Mouse (Mus musculus) mesoderm, embryonic 11.5 days (tissue): ENCODE measurements around the gene Creb3l4.
A peak's percentile ranks its signal among the peaks of the same experiment; 100 is the strongest.
"Not testable (repeated sequence)": the region's sequence is repeated elsewhere in the genome, so short reads cannot be mapped to it uniquely, and the experiment has no call there.

Experiments
- DNase-seq: peaks from one replicate; pipeline ENCODE4 v3.0.0-alpha.2; 2012; ENCODE audit warnings: low read depth, low spot score

Gene Creb3l4

GRCm38 (mm10) chr3:90242984-90243775 lies at the start of gene Creb3l4:
Creb3l4 (minus strand) TSS chr3:90243512.
- DNase-seq, result peak; percentile 73

- peak; percentile 100 for DNase-seq
Observed at GRCm38 (mm10) chr3:90292345-90293275, 49.3 kb upstream of the Creb3l4 start, which contains the start of gene Gatad2b. Gatad2b (plus strand) TSS chr3:90293178.

DNA sequence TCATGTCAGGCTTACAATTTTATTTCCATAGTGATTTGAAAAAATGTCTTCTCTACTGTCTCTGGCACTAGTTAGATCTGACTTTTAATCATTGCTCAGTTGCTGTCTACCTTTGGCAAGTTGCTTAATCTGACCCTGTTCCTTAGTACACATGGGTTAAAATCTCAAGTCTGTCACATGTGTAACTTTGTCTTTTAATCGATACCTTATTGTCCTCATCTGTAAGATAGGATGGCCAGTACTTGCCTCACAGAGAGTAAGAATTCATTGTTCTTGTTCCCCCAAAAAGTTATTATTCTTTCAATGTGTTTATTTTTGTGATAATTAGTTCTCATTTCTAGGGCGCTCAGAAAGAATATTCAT lies 48.7 kb upstream of the Creb3l4 start:
- no peak for DNase-seq

DNA sequence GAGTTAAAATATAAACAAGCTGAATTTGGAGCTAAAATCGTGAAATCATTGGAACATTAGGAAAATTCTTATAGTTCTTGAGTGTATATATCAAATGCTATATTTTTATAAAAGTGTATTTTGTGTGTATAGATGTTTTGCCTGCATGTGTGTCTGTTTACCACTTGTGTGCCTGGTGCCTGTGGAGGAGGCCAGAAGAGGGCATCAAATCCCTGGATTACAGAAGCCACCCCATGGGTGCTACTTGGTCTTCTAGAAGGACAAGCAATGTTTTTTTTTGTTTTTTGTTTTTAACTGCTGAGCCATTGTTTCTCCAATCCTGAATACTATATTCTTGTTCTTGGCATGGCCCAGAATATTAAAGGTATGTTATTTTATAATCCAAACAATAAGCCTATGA lies 47.3 kb upstream of the Creb3l4 start:
- no peak for DNase-seq

GRCm38 (mm10) chr3:90289403-90289802 lies 46.1 kb upstream of the Creb3l4 start:
- not testable (repeated sequence) for DNase-seq

- no peak for DNase-seq
Observed at GRCm38 (mm10) chr3:90284150-90284549, 40.8 kb upstream of the Creb3l4 start.

GRCm38 (mm10) chr3:90280708-90281107 lies 37.4 kb upstream of the Creb3l4 start:
- DNase-seq, result no peak

DNA sequence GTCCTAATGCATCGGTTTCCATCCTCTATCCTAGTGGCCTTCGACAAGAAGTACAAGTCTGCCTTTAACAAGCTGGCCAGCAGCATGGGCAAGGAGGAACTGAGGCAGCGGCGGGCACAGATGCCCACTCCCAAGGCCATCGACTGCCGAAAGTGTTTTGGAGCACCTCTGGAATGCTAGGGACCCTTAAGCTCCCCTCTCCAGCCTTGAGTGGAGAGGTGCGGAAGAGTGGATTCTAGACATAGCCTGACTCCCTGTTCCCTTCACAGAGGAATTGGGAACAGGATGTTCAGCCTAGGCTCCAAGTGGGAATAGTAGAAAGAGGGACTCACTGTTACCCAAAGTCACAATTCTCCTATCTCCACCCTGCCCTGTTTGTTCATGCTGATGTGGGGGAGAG lies 36.4 kb upstream of the Creb3l4 start:
- no peak for DNase-seq

- DNase-seq, result no peak
Observed at GRCm38 (mm10) chr3:90279216-90279615, 35.9 kb upstream of the Creb3l4 start.

GRCm38 (mm10) chr3:90278211-90278610 lies 34.9 kb upstream of the Creb3l4 start:
- no peak for DNase-seq

DNA sequence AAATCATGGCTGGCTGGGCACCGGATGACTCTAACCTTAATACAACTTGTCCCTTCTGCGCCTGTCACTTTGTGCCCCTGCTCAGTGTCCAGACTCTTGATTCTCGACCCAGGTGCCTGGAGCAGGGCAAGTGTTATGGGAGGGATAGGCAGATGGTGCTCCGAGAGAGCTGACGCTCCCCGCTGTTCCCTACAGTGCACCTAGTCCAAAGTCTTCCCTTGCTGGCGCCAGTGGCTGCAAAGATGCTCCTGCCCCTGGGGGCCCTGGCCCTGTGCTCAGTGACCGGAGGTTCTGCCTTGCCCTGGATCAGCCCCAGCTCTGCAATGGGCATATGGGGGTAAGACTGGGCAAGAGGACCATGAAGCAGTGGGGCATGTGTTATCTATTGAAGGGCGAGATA lies 34.5 kb upstream of the Creb3l4 start:
- no peak for DNase-seq

- no peak for DNase-seq
Observed at GRCm38 (mm10) chr3:90276858-90277257, 33.5 kb upstream of the Creb3l4 start.

DNA sequence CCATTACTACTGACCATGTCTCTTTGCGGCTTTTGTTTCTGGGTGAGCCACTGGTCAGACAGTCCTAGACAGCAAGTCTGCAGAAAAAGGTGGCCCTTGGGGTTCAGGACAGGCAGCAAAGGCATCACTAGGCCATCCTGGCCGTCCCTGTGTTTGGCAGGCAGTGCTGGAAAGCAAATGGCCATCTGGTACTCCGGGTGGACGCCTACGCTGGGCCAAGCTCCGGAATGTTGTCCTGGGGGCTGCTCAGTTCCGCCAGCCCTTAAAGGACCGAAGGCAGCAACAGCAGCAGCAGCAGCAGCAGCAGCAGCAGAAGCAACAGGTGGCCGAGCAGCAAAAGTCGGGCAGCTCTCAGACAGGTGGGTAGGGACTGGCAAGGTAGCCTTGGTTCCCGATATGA lies 32.0 kb upstream of the Creb3l4 start:
- no peak for DNase-seq

DNA sequence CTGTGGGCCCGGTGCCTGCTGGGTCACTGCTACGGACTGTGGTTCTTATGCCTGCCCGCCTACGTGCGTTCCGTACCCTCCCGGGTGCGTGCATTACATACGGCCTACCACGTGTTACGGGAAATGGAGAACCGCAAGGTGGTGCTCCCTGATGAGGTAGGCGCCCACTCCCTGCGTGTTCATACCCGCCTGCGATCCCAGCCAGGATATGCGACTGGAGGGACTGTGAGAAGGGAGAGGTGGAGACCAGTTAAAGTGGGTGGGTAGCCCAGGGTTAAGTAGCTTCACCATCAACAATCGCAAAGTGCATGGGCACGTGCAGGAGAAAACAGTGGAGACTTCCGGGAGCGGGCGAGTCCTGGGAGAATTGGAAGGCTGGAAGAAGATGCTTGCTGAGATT lies 30.5 kb upstream of the Creb3l4 start:
- DNase-seq, result no peak

DNA sequence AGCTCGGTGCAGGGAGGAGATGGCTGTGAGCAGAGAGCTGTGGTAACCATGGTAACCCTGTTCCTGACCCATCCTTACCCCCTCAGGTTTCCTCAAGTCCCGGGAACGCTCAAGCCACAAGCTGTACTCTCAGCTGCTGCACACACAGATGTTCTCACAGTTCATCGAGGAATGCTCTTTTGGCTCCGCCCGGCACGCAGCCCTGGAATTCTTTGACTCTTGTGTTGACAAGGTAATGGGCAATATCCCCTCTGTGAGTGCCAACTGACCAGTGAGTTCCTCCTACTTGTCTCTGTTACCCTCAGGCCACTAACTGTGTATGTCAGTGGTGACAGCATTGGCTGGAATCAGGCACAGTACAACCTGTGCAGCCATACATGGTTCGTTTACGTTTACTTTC lies 28.9 kb upstream of the Creb3l4 start:
- DNase-seq, result no peak

GRCm38 (mm10) chr3:90270784-90271183 lies 27.5 kb upstream of the Creb3l4 start:
- DNase-seq, result no peak

DNA sequence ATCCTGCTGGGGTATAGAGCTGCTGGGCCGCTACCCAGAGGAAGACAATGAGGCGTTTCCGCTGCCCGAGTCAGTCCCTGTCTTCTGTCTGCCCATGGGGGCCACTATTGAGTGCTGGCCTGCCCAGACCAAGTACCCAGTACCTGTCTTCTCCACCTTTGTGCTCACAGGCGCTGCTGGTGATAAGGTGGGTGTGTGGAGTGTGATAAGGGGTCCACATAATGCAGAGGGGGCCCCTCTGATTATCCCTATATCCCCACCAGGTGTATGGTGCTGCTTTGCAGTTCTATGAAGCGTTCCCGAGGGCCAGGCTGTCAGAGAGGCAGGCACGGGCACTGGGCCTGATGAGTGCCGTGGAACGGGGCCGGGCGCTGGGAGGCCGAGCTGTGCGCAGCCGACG lies 25.7 kb upstream of the Creb3l4 start:
- no peak for DNase-seq

GRCm38 (mm10) chr3:90268190-90268589 lies 24.9 kb upstream of the Creb3l4 start:
- no peak for DNase-seq

DNA sequence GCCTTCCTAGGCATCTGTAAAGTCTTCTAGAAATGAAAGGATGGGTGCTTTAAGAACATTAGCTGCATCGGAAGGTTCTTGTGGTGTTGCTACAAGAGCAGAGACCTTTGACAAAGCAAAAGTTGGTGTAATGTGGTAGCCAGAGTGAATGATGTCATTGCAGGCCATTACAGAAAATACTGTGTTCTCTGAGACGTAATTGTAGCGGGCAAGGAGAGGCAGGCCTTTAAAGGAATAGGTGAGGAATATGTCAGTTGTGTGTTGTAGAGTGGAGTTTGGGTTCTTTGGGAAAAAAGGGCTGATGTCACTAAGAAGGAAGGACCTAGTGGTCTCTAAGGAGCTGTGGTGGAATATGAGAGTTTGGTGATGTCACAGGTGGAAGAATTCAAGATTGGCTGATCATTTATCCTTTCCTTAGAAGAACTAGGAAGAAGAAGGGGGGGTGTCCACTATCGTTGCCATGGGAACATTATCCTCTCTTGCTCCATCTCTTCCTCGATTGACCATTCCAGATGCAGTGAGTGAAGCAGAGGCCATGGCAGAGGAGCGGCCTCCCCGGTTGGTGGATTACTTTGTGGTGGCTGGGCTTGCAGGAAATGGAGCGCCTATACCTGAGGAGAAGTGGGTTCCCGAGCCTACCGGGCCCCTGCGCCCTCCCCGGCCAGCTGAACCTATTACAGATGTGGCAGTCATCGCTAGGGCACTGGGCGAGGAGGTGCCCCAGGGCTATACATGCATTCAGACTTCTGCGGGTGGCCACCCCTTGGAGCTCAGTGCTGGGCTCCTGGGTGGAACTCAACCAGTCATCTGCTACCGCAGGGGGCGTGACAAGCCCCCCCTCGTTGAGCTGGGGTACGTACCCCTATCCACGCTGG lies 23.8 kb upstream of the Creb3l4 start:
- no peak for DNase-seq

DNA sequence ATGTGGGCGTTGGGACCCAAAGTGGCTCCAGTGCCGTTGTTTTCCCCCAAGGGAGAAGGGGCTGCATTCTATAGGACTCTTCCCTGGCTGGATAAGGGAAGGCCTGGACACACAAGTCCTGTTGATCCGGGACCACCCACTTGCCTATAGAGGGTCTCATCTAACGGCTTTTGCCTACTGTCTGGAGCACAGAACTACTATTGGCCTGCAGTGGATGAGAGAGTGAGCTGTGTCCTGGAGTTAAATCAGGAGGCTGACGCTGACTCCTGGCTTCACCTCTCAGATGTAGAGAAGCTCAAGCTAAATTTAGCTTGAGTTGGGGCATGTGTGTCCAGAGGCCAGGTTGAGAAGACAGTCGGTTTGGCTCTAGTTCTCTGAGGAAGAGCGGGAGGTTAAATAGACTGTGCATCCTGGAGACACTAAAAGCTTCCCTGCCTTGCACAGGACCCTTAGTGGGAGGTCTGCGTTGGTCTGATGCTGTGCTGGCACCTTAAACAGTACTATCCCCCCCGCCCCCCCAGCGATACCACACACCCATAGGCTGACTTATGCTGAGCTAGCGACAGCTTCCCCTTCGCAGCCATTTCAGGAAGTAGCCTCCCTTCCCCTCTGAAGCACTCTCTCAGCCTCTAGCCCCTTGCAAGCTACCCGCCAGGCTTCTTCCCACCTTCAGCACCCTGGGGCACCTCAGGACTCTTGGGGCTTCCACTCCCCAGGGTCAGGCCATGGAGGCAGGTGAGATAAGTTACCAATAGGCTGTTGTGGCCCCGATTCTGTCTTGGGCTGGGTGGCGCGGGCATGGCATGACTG lies 22.8 kb upstream of the Creb3l4 start:
- DNase-seq, result no peak
